Mouse (Mus musculus) midbrain, embryonic 15.5 days (tissue): ENCODE data around the gene Utrn. TPM values are rescaled to one million over a fixed set of nuclear protein-coding genes. Genes with fewer than 3 reads are reported as not detected.

Experiments
- ATAC-seq: fragments of 200-750 bp; cut with Nextera tagmentation; replicated peaks from 2 replicates; pipeline ENCODE4 v1.8.0; 2017; ENCODE audit warnings: moderate TSS enrichment
- H3K27ac ChIP-seq: fragments of 300-500 bp; sonication (generic); 2 replicates; pipeline ENCODE4 v1.5.1; 2015; ENCODE audit warnings: mild to moderate bottlenecking, inconsistent platforms
- H3K27me3 ChIP-seq: fragments of 300-500 bp; sonication (generic); replicated peaks from 2 replicates; pipeline ENCODE4 v1.6.1; 2015; ENCODE audit warnings: inconsistent platforms
- H3K36me3 ChIP-seq: fragments of 300-500 bp; sonication (generic); replicated peaks from 2 replicates; pipeline ENCODE4 v1.6.1; 2015; ENCODE audit warnings: inconsistent platforms
- H3K4me1 ChIP-seq: fragments of 300-500 bp; sonication (generic); 2 replicates; pipeline ENCODE4 v1.6.1; 2015; ENCODE audit warnings: inconsistent platforms
- H3K4me2 ChIP-seq: fragments of 300-500 bp; sonication (generic); 2 replicates; pipeline ENCODE4 v1.6.1; 2015; ENCODE audit warnings: inconsistent platforms, mild to moderate bottlenecking, moderate library complexity
- H3K4me3 ChIP-seq: fragments of 300-500 bp; sonication (generic); 2 replicates; pipeline ENCODE4 v1.5.1; 2015; ENCODE audit warnings: mild to moderate bottlenecking, inconsistent platforms
- H3K9ac ChIP-seq: fragments of 300-500 bp; sonication (generic); 2 replicates; pipeline ENCODE4 v1.6.1; 2015; ENCODE audit warnings: mild to moderate bottlenecking, inconsistent platforms
- H3K9me3 ChIP-seq: fragments of 300-500 bp; sonication (generic); 2 replicates; pipeline ENCODE4 v1.6.1; 2016; ENCODE audit warnings: inconsistent platforms
- WGBS: fragments of 180-500 bp; shearing (Covaris S2); methylation state at CpG from one replicate; pipeline ENCODE4 v1.1.7; 2015; ENCODE audit warnings: mixed read lengths; 5-methylcytosine and 5-hydroxymethylcytosine counted together
- polyA plus RNA-seq: library from polyadenylated mRNA; unstranded; fragments of >200 nt; fragmentation: Nextera tagmentation; extraction: Ambion mirVana; gene quantifications from 2 replicates; pipeline ENCODE4 v1.2.1, GENCODE M21; 2015

Utrn gene
- polyA plus RNA-seq, 1 experiment from 2014 or later, result 19.7 TPM

DNA sequence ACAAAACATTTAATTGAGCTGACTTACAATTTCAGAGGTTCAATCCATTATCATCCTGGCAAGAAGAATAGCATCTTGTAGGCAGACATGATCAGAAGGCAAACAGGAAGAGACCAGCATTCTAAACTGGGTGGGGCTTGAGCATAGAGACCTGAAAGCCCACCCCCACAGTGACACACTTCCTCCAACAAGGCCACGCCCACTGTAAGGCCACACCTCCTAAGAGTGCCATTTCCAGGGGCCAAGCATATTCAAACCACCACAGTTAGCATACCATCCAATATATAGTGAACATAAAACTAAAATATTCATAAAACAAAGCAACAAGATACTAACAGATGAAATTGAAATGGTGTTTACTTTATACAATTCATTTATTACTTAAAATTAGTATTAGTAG is 283.0 kb downstream of the Utrn start:
- Histone ChIP-seq H3K4me2 (no peak overlapping the region), H3K4me3 (no peak overlapping the region), H3K27me3 (no peaks in the 10 kb centered on the region), H3K36me3 (no peaks in the 10 kb centered on the region), H3K4me1 (no peaks in the 10 kb centered on the region), H3K9ac (no peak overlapping the region), H3K27ac (no peak overlapping the region), H3K9me3 (no peaks in the 10 kb centered on the region)
- ATAC-seq, result no peak
- 87% methylated on average over 1 of the region's 1 CpGs for WGBS

- WGBS, result 93% methylated on average over 3 of the region's 3 CpGs
- no peak for ATAC-seq
- no peak overlapping the region for H3K9ac ChIP-seq
- H3K27ac ChIP-seq, result no peak overlapping the region
- H3K9me3 ChIP-seq, result no peaks in the 10 kb centered on the region
- no peak overlapping the region for H3K4me2 ChIP-seq
- no peak overlapping the region for H3K4me3 ChIP-seq
- no peaks in the 10 kb centered on the region for H3K4me1 ChIP-seq
- H3K36me3 ChIP-seq, result no peaks in the 10 kb centered on the region
- no peaks in the 10 kb centered on the region for H3K27me3 ChIP-seq
Observed at GRCm38 (mm10) chr10:12583473-12583872, 285.7 kb downstream of the Utrn start.

- H3K9me3 ChIP-seq, result no peaks in the 10 kb centered on the region
- no peak overlapping the region for H3K4me2 ChIP-seq
- ATAC-seq, result no peak
- H3K27ac ChIP-seq, result no peak overlapping the region
- 30% methylated on average over 1 of the region's 1 CpGs for WGBS
- no peaks in the 10 kb centered on the region for H3K27me3 ChIP-seq
- no peak overlapping the region for H3K9ac ChIP-seq
- H3K36me3 ChIP-seq, result no peaks in the 10 kb centered on the region
- H3K4me1 ChIP-seq, result peaks cover 8% of the 10 kb centered on the region
- H3K4me3 ChIP-seq, result no peak overlapping the region
Observed at GRCm38 (mm10) chr10:12579048-12579447, 290.1 kb downstream of the Utrn start.

DNA sequence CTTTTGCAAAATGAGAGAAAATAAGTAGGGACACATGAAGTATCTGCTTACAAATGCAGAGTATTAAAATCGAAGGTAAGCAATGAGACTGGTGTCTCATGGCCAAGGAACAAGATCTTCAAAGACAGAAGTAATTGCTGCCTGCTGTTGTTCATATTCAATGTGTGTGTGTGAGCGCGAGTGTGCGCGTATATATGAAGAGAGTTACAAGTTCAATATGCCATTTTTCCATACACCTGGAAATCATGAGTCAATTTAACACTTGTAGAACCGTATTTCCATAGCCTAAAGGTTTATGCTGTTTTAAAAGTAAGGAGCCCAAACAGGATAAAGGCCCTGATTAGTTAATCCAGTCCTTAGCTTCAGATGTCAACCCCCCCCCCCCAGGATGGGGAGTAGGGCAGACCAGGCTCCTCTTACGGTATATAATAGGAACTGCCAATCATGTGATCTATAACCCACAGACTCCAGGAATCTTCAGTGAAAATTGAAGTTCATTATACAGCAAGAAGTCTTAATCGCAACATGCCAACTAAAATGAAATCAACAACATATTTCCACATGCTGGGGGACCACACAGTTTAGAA is 293.2 kb downstream of the Utrn start:
- H3K27me3 ChIP-seq, result no peaks in the 10 kb centered on the region
- 74% methylated on average over 8 of the region's 8 CpGs for WGBS
- H3K4me3 ChIP-seq, result no peak overlapping the region
- no peak overlapping the region for H3K4me2 ChIP-seq
- no peak for ATAC-seq
- H3K36me3 ChIP-seq, result no peaks in the 10 kb centered on the region
- H3K9ac ChIP-seq, result no peak overlapping the region
- peaks cover 17% of the 10 kb centered on the region for H3K4me1 ChIP-seq
- no peaks in the 10 kb centered on the region for H3K9me3 ChIP-seq
- H3K27ac ChIP-seq, result no peak overlapping the region

GRCm38 (mm10) chr10:12574760-12575159 is 294.4 kb downstream of the Utrn start:
- Histone ChIP-seq H3K27ac (no peak overlapping the region), H3K9me3 (no peaks in the 10 kb centered on the region), H3K9ac (no peak overlapping the region), H3K4me1 (peaks cover 17% of the 10 kb centered on the region), H3K4me3 (peak overlapping the region; percentile 14; the same call in 1 of the 2 replicates), H3K4me2 (peak overlapping the region; percentile 28), H3K27me3 (no peaks in the 10 kb centered on the region), H3K36me3 (no peaks in the 10 kb centered on the region)
- WGBS, result 29% methylated on average over 10 of the region's 10 CpGs
- peak; percentile 67 for ATAC-seq

DNA sequence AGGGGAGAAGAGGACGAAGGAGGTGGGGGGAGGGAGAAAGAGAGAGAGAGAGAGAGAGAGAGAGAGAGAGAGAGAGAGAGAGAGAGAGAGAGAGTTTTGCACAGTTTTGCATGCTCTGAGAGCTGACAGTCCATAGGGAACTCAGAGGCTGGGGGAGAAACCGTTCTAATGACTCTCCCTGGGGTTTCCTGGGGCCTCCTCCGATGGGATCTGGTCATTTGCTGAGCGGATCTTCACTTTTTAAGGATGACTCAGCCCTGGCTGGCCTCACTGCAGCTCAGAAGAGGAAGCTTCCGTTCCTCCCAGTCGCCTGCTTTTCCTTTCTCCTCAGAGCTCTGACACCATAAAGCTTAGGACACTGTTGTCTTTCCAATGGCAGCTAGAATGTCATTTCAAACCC is 295.6 kb downstream of the Utrn start:
- H3K27ac ChIP-seq, result no peak overlapping the region
- no peak overlapping the region for H3K4me2 ChIP-seq
- WGBS, result 10% methylated on average over 6 of the region's 6 CpGs

GRCm38 (mm10) chr10:12572759-12573158 is 296.4 kb downstream of the Utrn start:
- H3K4me1 ChIP-seq, result peaks cover 17% of the 10 kb centered on the region
- H3K27ac ChIP-seq, result no peak overlapping the region
- 11% methylated on average over 4 of the region's 4 CpGs for WGBS
- no peak overlapping the region for H3K4me2 ChIP-seq
- H3K36me3 ChIP-seq, result no peaks in the 10 kb centered on the region
- H3K9me3 ChIP-seq, result no peaks in the 10 kb centered on the region
- no peaks in the 10 kb centered on the region for H3K27me3 ChIP-seq
- no peak for ATAC-seq
- no peak overlapping the region for H3K9ac ChIP-seq
- H3K4me3 ChIP-seq, result no peak overlapping the region

More for the DNA sequence above, 295.6 kb downstream of the Utrn start:
- Histone ChIP-seq H3K27me3 (no peaks in the 10 kb centered on the region), H3K4me3 (no peak overlapping the region), H3K9ac (no peak overlapping the region), H3K9me3 (no peaks in the 10 kb centered on the region), H3K4me1 (peaks cover 17% of the 10 kb centered on the region), H3K36me3 (no peaks in the 10 kb centered on the region)
- no peak for ATAC-seq

GRCm38 (mm10) chr10:12564425-12564824 is 304.7 kb downstream of the Utrn start:
- ATAC-seq, result no peak
- no peaks in the 10 kb centered on the region for H3K4me1 ChIP-seq
- no peaks in the 10 kb centered on the region for H3K9me3 ChIP-seq
- WGBS, result 76% methylated on average over 4 of the region's 4 CpGs
- H3K9ac ChIP-seq, result no peak overlapping the region
- no peak overlapping the region for H3K4me2 ChIP-seq
- H3K36me3 ChIP-seq, result no peaks in the 10 kb centered on the region
- no peaks in the 10 kb centered on the region for H3K27me3 ChIP-seq
- H3K4me3 ChIP-seq, result no peak overlapping the region
- H3K27ac ChIP-seq, result no peak overlapping the region

DNA sequence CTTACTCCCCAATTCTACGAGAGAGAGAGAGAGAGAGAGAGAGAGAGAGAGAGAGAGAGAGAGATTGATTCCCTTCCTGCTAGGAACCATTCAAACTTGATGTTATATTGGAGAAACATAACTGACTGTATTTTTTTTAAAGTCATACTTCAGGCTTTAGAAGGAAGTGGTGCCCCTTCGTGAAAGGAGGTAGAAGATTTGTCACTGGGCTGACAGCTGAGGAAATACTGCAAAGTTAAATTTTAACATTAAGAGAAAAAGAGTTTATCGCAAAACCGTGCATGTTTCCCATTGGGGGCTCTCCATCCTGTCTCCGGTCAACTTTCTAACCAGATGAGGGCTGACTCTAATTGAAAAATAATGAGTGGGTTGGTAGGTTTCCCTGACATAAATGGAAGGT is 310.4 kb downstream of the Utrn start:
- Histone ChIP-seq H3K36me3 (no peaks in the 10 kb centered on the region), H3K27me3 (no peaks in the 10 kb centered on the region), H3K4me2 (no peak overlapping the region), H3K9me3 (no peaks in the 10 kb centered on the region), H3K27ac (no peak overlapping the region), H3K4me3 (no peak overlapping the region), H3K9ac (no peak overlapping the region), H3K4me1 (no peaks in the 10 kb centered on the region)
- ATAC-seq, result no peak
- WGBS, result 92% methylated on average over 5 of the region's 5 CpGs

DNA sequence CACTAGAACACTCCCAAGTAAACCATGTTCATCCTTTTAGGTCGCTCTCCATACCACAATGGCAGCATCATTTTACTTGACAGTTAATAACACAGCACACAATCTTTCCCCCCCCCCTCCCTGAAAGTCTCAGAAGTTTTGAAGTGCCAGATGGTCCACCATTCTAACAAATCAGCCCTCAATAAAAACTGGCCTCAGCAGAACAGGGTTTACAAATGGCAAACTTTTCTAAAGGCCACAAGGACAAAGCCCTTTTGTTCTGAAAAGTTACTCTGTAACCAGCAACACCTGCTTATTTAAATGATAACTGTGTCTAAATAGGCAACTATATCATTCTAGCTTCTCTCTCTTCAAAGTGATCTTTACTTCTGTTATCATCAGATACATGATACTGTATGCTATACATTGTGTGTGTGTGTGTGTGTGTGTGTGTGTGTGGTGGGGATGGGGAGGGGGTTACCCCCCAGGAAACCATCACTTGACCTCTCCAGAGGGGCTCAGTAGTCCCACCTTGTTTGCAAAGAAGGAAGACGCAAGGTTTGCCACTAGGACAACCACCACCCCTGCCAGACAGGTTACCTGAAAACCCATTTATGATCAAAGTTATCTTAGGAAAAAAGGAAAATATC is 315.0 kb downstream of the Utrn start:
- no peak overlapping the region for H3K4me2 ChIP-seq
- no peak overlapping the region for H3K9ac ChIP-seq
- 69% methylated on average over 2 of the region's 2 CpGs for WGBS
- H3K9me3 ChIP-seq, result no peaks in the 10 kb centered on the region
- no peaks in the 10 kb centered on the region for H3K27me3 ChIP-seq
- H3K27ac ChIP-seq, result no peak overlapping the region
- ATAC-seq, result no peak
- H3K4me1 ChIP-seq, result no peaks in the 10 kb centered on the region
- H3K4me3 ChIP-seq, result no peak overlapping the region
- no peaks in the 10 kb centered on the region for H3K36me3 ChIP-seq

DNA sequence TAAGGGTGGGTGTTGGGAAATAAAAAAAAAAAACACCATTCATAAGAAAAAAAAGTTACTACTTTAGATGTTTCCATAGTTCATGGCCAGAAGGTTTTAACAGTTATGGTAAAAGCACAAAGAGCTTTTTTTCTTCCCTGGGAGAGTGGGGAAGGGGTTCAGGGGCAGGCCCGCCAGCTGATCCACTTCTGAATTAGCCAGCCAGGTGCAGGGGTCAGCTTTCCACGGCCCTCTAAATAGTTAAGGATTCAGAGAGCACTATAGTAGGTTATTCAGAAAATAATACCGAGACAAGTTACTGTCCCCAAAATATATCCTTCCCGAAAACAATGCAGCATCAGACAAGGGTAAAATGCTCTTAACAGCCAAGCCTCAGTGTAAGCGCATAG is 316.3 kb downstream of the Utrn start:
- H3K27me3 ChIP-seq, result no peaks in the 10 kb centered on the region
- H3K9ac ChIP-seq, result no peak overlapping the region
- H3K4me1 ChIP-seq, result peaks cover 10% of the 10 kb centered on the region
- no peak overlapping the region for H3K4me2 ChIP-seq
- no peak overlapping the region for H3K4me3 ChIP-seq
- WGBS, result 53% methylated on average over 5 of the region's 5 CpGs
- H3K9me3 ChIP-seq, result no peaks in the 10 kb centered on the region
- no peaks in the 10 kb centered on the region for H3K36me3 ChIP-seq
- no peak for ATAC-seq
- H3K27ac ChIP-seq, result no peak overlapping the region

DNA sequence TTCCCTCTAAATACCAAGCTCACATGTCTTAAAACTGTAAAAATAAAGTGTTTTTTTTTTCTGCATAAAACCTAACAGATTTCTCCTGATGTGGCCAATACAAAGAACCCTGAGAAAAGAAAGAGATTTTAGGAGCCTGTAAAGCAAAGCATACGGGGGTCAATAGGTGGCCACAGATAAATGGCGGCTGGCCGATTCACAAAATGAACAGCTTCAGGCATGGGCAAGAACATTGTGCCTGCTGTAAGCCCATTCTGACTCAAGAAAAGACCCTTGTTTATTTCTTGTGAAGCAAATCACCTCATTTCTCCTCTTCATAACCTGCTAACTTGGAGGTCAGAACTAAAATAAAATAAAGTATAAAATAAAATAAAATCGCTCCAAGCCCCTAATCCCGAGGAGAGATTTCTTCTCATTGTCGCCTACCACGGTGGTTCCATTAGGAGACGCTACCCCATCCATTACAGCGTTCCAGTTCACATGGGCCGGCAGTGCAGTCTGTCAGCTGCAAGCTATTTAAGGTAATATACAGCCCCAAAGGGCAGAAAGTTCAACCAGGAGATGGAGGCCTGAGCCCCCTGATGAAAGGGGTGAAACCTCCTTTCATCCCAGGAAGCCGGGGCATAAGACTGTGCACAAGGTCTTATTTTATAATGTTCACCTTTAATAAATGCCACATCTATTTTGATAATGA is 316.8 kb downstream of the Utrn start:
- no peaks in the 10 kb centered on the region for H3K36me3 ChIP-seq
- no peaks in the 10 kb centered on the region for H3K9me3 ChIP-seq
- H3K4me2 ChIP-seq, result no peak overlapping the region
- no peak overlapping the region for H3K27ac ChIP-seq
- no peak overlapping the region for H3K4me3 ChIP-seq
- H3K9ac ChIP-seq, result no peak overlapping the region
- no peak for ATAC-seq
- H3K4me1 ChIP-seq, result peaks cover 12% of the 10 kb centered on the region
- no peaks in the 10 kb centered on the region for H3K27me3 ChIP-seq
- WGBS, result 42% methylated on average over 11 of the region's 11 CpGs

- Histone ChIP-seq H3K4me2 (no peak overlapping the region), H3K27ac (no peak overlapping the region), H3K4me3 (no peak overlapping the region), H3K9me3 (no peaks in the 10 kb centered on the region), H3K4me1 (peaks cover 12% of the 10 kb centered on the region), H3K36me3 (no peaks in the 10 kb centered on the region), H3K27me3 (no peaks in the 10 kb centered on the region), H3K9ac (no peak overlapping the region)
- 58% methylated on average over 5 of the region's 5 CpGs for WGBS
- ATAC-seq, result no peak
Observed at GRCm38 (mm10) chr10:12551735-12552134, 317.4 kb downstream of the Utrn start.
